Comparison of ENCODE assay signal across 9 mouse cellular contexts in the genomic region with DNA sequence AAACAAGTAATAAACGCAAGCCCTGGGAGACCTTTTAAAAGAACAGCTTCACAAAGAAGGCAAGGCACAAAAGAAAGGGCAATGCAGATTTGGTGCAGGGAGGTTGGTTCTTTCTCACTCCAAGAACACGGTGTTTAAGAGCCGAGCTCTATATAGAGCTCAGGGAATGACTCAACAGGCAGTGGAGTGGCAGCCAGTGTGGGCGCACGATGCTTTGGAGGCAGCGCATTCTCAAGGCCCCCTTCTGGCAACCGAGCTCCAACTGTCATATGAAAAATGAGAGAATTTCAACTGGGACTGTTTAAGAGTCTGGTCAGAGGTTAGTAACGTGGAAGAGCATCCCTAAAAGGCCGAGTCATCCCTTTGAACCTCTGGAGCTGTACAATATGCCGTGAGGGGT.
DNase-seq lines count a peak whose midpoint lies in the region; ATAC-seq lines count a peak whose summit lies in the region.
"Had no signal": no experiment of that assay in that cellular context is flagged by ENCODE, and none has a peak within 500 bp of the region (broad histone marks: within the 10 kb centered on the region; RNA-seq: fewer than 3 reads in every experiment).

No protein-coding gene starts in this region.

- no peaks in the 10 kb centered on the region for H3K27me3 ChIP-seq in forebrain, embryonic 13.5 days
- H3K27me3 ChIP-seq in intestine, embryonic 15.5 days (replicated peaks) = no peaks in the 10 kb centered on the region

- intact Hi-C loops in left cerebral cortex, postnatal 36 days (cut with DNase I) = no loop called here

- no peaks in the 10 kb centered on the region for H3K9me3 ChIP-seq in forebrain, embryonic 13.5 days (replicated peaks)
- H3K9me3 ChIP-seq in intestine, embryonic 15.5 days = no peaks in the 10 kb centered on the region

- H3K4me2 ChIP-seq in forebrain, embryonic 13.5 days = peak overlapping the region; percentile 16; the same call in 1 of the 2 replicates
- H3K4me2 ChIP-seq in intestine, embryonic 15.5 days (replicated peaks) = no peak overlapping the region

- peak; percentile 25 for DNase-seq in lung, postnatal 10 days
- no peak for DNase-seq in lung, postnatal 36 days
- DNase-seq in left cerebral cortex, postnatal 36 days (ENCODE audit: low spot score in 2 of 2) = peak; percentile 75 to 77
- DNase-seq in thymus, postnatal 25 days = peak; percentile 27
- no peak for DNase-seq in retina, embryonic 14.5 days (ENCODE audit: low spot score)
- no peak for DNase-seq in kidney, postnatal 36 days
- DNase-seq: heart, adult 2 months had no signal

- H3K36me3 ChIP-seq in forebrain, embryonic 13.5 days (ENCODE audit: poor library complexity, severe bottlenecking) = no peaks in the 10 kb centered on the region
- H3K36me3 ChIP-seq in intestine, embryonic 15.5 days = no peaks in the 10 kb centered on the region

- H3K4me1 ChIP-seq in forebrain, embryonic 13.5 days = peaks cover 44% of the 10 kb centered on the region
- peaks cover 25% of the 10 kb centered on the region for H3K4me1 ChIP-seq in intestine, embryonic 15.5 days (replicated peaks)

- WGBS in forebrain, embryonic 13.5 days = 17% methylated on average over 10 of the region's 10 CpGs
- 45% methylated on average over 10 of the region's 10 CpGs for WGBS in intestine, embryonic 15.5 days

- no peak for ATAC-seq in forebrain, embryonic 13.5 days
- ATAC-seq in intestine, embryonic 15.5 days = no peak

- H3K9ac ChIP-seq in forebrain, embryonic 13.5 days = no peak overlapping the region
- no peak overlapping the region for H3K9ac ChIP-seq in intestine, embryonic 15.5 days

- H3K4me3 ChIP-seq in forebrain, embryonic 13.5 days = no peak overlapping the region
- no peak overlapping the region for H3K4me3 ChIP-seq in intestine, embryonic 15.5 days (replicated peaks)
- H3K4me3 ChIP-seq: heart, adult 2 months had no signal

- no peak overlapping the region for H3K27ac ChIP-seq in forebrain, embryonic 13.5 days
- no peak overlapping the region for H3K27ac ChIP-seq in intestine, embryonic 15.5 days

Comparison
In these comparisons a context has a peak if more than half of its experiments do, and no peak if none do; other contexts are left out.
1. DNase-seq: peak in lung, postnatal 10 days (single experiment), left cerebral cortex, postnatal 36 days (2 of 2) and thymus, postnatal 25 days (single experiment); none in lung, postnatal 36 days (single experiment), retina, embryonic 14.5 days (single experiment) and kidney, postnatal 36 days (0 of 2).